Mouse (Mus musculus) hindbrain, embryonic 11.5 days (tissue): Measurements from ENCODE around the gene Cd19. TPM values are rescaled to one million over a fixed set of nuclear protein-coding genes. Genes with fewer than 3 reads are reported as not detected.

Source experiments
- ATAC-seq: fragments of 200-750 bp; cut with Nextera tagmentation; 2 replicates; pipeline ENCODE4 v1.8.0; 2017; ENCODE audit warnings: mild to moderate bottlenecking, moderate TSS enrichment, moderate library complexity; ENCODE audit not compliant: low FRiP score
- DNase-seq: peaks from one replicate; pipeline ENCODE4 v3.0.0-alpha.2; 2015; ENCODE audit warnings: low spot score
- H3K27ac ChIP-seq: fragments of 300-500 bp; sonication (generic); 2 replicates; pipeline ENCODE4 v1.5.1; 2014; ENCODE audit warnings: mild to moderate bottlenecking, low read depth, low read length
- H3K27me3 ChIP-seq: fragments of 300-500 bp; sonication (generic); 2 replicates; pipeline ENCODE4 v1.6.1; 2014; ENCODE audit warnings: mild to moderate bottlenecking, low read length, moderate library complexity, mixed read lengths; ENCODE audit not compliant: control insufficient read depth, insufficient read depth
- H3K36me3 ChIP-seq: fragments of 300-500 bp; sonication (generic); 2 replicates; pipeline ENCODE4 v1.6.1; 2014; ENCODE audit warnings: mild to moderate bottlenecking, low read length, moderate library complexity, mixed read lengths; ENCODE audit not compliant: control insufficient read depth, insufficient read depth
- H3K4me1 ChIP-seq: fragments of 300-500 bp; sonication (generic); replicated peaks from 2 replicates; pipeline ENCODE4 v1.6.1; 2014; ENCODE audit warnings: low read length, mixed read lengths; ENCODE audit not compliant: control insufficient read depth, insufficient read depth
- H3K4me2 ChIP-seq: fragments of 300-500 bp; sonication (generic); replicated peaks from 2 replicates; pipeline ENCODE4 v1.6.1; 2014; ENCODE audit warnings: mild to moderate bottlenecking, low read depth, low read length
- H3K4me3 ChIP-seq: fragments of 300-500 bp; sonication (generic); 2 replicates; pipeline ENCODE4 v1.5.1; 2014; ENCODE audit warnings: low read depth, low read length
- H3K9ac ChIP-seq: fragments of 300-500 bp; sonication (generic); 2 replicates; pipeline ENCODE4 v1.6.1; 2014; ENCODE audit warnings: low read depth, low read length
- H3K9me3 ChIP-seq: fragments of 300-500 bp; sonication (generic); 2 replicates; pipeline ENCODE4 v1.6.1; 2016; ENCODE audit warnings: low read length; ENCODE audit not compliant: control insufficient read depth
- WGBS: fragments of 180-500 bp; shearing (Covaris S2); extraction: QIAGEN DNeasy Blood & Tissue Kit; methylation state at CpG from one replicate; pipeline ENCODE4 v1.1.7; 2014; 5-methylcytosine and 5-hydroxymethylcytosine counted together
- polyA plus RNA-seq: library from polyadenylated mRNA; unstranded; fragments of >200 nt; fragmentation: Nextera tagmentation; extraction: Ambion mirVana; gene quantifications from 2 replicates; pipeline ENCODE4 v1.2.1, GENCODE M21; 2014

Cd19 gene
- polyA plus RNA-seq, 1 experiment from 2014 or later: not detected

DNA sequence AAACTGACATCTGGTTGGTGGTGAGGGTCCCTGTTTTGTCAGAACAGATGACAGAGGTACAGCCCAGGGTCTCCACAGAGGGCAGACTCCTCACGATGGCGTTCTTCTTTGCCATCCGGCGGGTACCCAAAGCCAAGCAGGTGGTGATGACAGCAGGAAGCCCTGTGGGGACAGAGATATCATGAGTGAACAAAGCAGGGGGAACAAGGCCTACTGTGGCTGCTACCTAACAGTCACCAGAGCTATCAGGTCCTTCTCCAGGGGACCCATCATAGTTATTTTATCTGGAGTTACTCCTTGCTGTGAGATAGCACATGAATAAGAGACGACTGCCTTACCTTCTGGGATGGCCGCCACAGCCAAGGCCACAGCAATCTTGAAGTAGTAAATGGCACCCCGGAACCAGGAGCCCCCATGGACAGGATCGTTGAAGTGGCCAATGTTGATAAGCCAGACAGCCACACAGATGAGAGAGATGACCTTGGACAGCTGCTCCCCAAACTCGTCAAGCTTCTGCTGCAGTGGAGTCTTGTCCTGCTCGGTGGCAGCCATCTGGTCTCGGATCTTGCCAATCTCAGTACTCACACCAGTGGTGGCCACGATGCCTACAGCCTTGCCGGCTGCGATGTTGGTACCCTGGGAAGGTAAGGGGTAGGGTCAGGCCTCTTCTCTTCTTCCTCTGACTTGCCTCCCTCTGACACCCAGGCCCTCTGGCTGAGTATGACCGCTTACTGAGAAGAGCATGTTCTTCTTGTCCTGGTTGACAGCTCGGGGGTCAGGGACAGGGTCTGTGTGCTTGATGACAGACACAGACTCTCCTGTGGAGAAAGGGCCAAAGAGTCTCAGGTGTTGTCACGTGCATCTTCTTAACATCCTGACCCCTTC, 41.9 kb upstream of the Cd19 start:
- DNase-seq: no peak
- H3K27ac ChIP-seq: no peak overlapping the region
- no peaks in the 10 kb centered on the region for H3K4me1 ChIP-seq
- no peak overlapping the region for H3K9ac ChIP-seq
- WGBS: 87% methylated on average over 17 of the region's 17 CpGs
- no peak overlapping the region for H3K4me3 ChIP-seq
- H3K27me3 ChIP-seq: no peaks in the 10 kb centered on the region
- H3K9me3 ChIP-seq: no peaks in the 10 kb centered on the region
- no peaks in the 10 kb centered on the region for H3K36me3 ChIP-seq
- no peak overlapping the region for H3K4me2 ChIP-seq
- ATAC-seq: no peak

DNA sequence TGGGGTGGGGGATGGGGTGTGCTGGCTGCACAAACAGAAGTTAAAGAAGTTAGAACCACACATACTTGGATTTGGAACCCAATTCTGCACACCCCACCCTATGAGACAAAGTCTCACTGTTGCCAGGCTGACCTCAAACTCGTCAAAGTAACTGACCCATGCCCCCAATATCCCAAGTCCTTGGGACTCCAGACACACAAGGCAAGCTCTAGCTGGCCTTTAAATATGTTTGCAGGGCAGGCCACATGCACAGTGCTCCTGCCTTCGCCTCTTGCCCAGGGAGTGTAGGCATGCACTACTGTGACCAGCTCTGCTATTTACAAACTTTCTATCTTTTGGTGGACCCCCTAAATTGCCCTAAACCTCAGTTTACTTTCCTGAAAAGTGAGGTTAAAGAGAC, 40.6 kb upstream of the Cd19 start:
- Histone ChIP-seq H3K4me2 (no peak overlapping the region), H3K4me3 (no peak overlapping the region), H3K27ac (no peak overlapping the region), H3K27me3 (no peaks in the 10 kb centered on the region), H3K4me1 (no peaks in the 10 kb centered on the region), H3K9ac (no peak overlapping the region), H3K9me3 (no peaks in the 10 kb centered on the region), H3K36me3 (no peaks in the 10 kb centered on the region)
- ATAC-seq (no peak), DNase-seq (no peak)
- WGBS: 77% methylated on average over 2 of the region's 2 CpGs

DNA sequence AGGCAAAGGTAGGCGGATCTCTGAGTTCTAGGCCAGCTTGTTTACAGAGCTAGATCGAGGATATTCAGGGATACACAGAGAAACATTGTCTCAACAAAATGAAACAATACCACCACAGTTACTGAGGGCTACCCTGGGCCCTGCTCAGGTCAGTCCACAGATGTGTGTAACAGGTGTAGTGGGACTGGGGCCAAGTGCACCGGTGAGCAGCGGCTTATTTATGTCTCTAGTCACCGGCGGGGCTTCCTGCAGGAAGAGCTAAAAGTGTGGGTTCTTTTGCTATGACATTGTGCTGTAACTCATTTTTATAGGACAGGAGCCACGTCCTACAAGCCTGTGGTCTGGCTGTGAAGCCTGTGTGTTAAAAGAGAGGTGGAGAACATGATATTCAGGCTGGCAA, 39.2 kb upstream of the Cd19 start:
- Histone ChIP-seq H3K27me3 (no peaks in the 10 kb centered on the region), H3K4me1 (no peaks in the 10 kb centered on the region), H3K36me3 (no peaks in the 10 kb centered on the region), H3K9me3 (no peaks in the 10 kb centered on the region), H3K4me3 (no peak overlapping the region), H3K9ac (no peak overlapping the region), H3K27ac (no peak overlapping the region), H3K4me2 (no peak overlapping the region)
- DNase-seq (no peak), ATAC-seq (no peak)
- 84% methylated on average over 7 of the region's 7 CpGs for WGBS

DNA sequence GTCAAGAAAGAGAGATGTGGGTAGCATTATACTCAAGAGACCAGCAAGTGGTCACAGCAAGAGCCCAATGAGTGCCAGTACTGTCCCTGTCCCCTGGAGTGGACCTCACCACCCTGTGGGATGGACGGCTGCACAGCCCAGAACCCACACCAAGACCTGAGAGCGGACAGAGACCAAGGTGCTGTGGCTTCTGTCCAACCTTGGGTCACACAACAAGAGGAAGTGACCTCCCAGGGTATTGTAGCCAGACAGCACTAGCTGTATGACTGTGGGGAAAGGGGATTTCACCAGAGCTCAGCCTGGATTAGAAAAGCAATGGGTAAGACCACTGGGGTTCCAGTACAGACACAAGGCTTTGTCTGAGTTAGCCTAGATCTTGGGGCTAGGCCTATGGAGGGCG, 37.6 kb upstream of the Cd19 start:
- Histone ChIP-seq H3K9me3 (no peaks in the 10 kb centered on the region), H3K36me3 (no peaks in the 10 kb centered on the region), H3K27me3 (no peaks in the 10 kb centered on the region), H3K9ac (no peak overlapping the region), H3K4me2 (no peak overlapping the region), H3K4me3 (no peak overlapping the region), H3K4me1 (no peaks in the 10 kb centered on the region), H3K27ac (no peak overlapping the region)
- 92% methylated on average over 3 of the region's 3 CpGs for WGBS
- ATAC-seq (no peak), DNase-seq (no peak)

DNA sequence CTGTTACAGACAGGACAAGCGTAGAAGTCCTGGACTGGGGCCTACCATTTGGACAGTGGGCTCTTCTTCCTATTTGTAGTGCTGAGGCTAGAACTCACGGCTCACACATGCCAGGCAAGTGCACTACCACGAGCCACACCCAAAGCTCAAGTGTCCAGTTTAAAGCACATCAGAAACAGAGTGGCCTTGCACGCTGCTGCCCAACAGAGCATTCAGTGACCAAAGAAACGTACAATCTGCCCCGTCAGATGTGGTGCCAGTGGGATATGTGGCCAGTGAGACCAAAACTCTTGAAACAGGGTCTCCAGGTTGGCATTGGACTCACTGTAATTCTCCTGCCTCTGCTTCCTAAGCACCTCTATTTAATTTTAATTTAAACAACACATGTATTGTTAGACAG, 36.0 kb upstream of the Cd19 start:
- no peaks in the 10 kb centered on the region for H3K4me1 ChIP-seq
- ATAC-seq: no peak
- WGBS: 86% methylated on average over 6 of the region's 6 CpGs

DNA sequence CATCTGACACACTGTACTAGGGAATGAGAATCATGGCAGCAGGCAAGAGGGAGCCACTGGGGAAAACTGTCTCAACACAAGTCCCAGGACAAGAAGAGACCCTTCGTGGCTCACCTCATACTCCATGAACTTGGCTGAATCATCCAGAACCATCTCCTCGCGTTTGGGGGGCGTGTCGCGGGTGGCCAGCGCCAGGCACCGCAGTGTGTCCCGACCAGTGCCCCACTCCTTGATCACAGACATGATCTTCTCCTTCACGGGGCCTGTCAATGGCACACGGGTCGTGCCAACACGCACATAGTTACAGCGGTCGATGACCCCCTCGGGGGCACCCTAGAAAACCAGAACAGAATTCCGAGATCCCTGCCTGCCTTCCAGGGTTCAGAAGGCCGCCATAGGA, 35.3 kb upstream of the Cd19 start:
- H3K27ac ChIP-seq: no peak overlapping the region
- H3K27me3 ChIP-seq: no peaks in the 10 kb centered on the region
- H3K36me3 ChIP-seq: no peaks in the 10 kb centered on the region
- DNase-seq (no peak), ATAC-seq (no peak)
- WGBS: 92% methylated on average over 18 of the region's 18 CpGs
- H3K9ac ChIP-seq: no peak overlapping the region
- no peak overlapping the region for H3K4me2 ChIP-seq
- H3K9me3 ChIP-seq: no peaks in the 10 kb centered on the region
- H3K4me3 ChIP-seq: no peak overlapping the region
- no peaks in the 10 kb centered on the region for H3K4me1 ChIP-seq

More for the DNA sequence above, 36.0 kb upstream of the Cd19 start:
- Histone ChIP-seq H3K9ac (no peak overlapping the region), H3K9me3 (no peaks in the 10 kb centered on the region), H3K36me3 (no peaks in the 10 kb centered on the region), H3K4me2 (no peak overlapping the region), H3K4me3 (no peak overlapping the region), H3K27me3 (no peaks in the 10 kb centered on the region), H3K27ac (no peak overlapping the region)
- DNase-seq: no peak

DNA sequence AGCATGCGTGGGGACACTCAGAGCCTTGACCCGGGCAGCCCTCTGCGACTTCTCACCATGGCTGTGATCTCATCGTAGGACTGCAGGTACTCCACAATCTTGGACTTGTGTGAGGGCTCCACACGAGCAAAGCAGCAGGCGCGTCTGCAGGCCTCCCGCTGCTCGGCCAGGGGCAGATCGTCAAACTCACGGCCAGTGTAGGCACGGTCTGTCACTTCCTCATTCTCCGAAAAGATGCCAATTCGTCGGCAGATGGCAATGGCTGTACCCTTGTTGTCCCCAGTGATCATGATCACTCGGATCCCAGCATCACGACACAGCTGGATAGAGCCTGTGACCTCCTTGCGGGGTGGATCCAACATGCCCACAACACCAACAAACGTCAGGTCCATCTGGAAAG, 33.8 kb upstream of the Cd19 start:
- no peak for DNase-seq
- Histone ChIP-seq H3K9me3 (no peaks in the 10 kb centered on the region), H3K4me2 (no peak overlapping the region), H3K9ac (no peak overlapping the region), H3K27me3 (no peaks in the 10 kb centered on the region), H3K4me3 (no peak overlapping the region), H3K27ac (no peak overlapping the region), H3K4me1 (no peaks in the 10 kb centered on the region), H3K36me3 (no peaks in the 10 kb centered on the region; the same call in 1 of the 2 replicates)
- WGBS: 93% methylated on average over 19 of the region's 19 CpGs
- ATAC-seq: no peak

DNA sequence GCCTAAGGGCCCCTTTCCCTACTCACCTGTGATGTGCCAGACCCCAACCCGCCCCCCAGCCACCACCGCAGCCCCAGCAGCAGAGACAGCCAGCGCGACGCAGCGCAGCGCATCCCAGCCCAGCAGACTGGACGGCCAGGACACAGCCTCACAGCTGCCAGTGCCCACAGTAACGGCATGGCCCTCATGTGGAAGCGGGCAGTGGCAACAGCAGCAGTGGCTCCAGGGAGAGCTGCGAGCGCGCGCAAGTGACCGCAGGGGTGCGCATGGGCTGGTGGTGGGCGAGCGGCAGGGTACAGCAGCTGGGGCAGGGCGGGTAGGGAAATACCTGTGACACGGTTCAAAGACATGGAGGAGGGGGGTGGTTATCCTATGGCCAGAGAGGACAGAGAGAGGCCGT, 31.5 kb upstream of the Cd19 start:
- 93% methylated on average over 21 of the region's 21 CpGs for WGBS
- no peak overlapping the region for H3K4me3 ChIP-seq
- no peak overlapping the region for H3K27ac ChIP-seq
- ATAC-seq (no peak), DNase-seq (no peak)
- H3K9ac ChIP-seq: no peak overlapping the region
- H3K4me1 ChIP-seq: no peaks in the 10 kb centered on the region
- no peaks in the 10 kb centered on the region for H3K9me3 ChIP-seq
- H3K36me3 ChIP-seq: no peaks in the 10 kb centered on the region; the same call in 1 of the 2 replicates
- H3K27me3 ChIP-seq: no peaks in the 10 kb centered on the region
- H3K4me2 ChIP-seq: no peak overlapping the region

DNA sequence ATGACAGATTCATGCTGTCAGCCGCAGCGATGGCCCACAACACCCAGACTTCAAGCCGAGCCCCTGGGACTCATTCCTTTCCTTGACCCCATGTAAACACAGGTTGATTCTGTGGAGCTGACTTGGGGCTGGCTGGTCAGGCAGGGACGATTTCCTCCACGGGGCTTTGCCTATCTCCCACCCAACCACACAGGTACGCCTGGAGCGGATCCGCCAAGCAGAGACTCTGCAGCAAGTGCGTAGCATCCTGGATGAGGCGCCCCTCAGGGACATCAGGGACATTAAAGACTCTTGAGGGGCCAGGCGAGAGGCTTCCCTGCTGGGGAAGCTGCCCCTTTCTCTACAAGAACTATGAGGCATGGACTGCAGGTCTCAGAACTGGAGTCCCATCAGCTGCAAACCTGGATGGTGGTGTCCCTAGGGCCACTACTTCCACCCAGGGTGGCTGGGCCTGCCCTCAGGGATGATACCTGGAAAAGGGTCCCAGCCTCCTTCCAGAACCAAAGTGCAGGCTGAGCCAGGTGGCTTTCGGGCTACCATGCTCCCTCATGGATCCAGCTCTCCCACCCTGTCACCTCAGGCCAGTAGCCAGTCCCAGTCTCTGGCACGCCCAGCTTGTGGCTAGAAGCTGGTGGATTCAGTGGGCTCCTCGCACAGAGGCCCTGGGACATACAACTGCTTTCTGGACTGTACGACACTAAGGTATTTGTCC, 30.6 kb upstream of the Cd19 start:
- DNase-seq: no peak
- WGBS: 93% methylated on average over 15 of the region's 15 CpGs
- H3K4me3 ChIP-seq: no peak overlapping the region
- no peak overlapping the region for H3K27ac ChIP-seq
- no peaks in the 10 kb centered on the region for H3K9me3 ChIP-seq
- H3K36me3 ChIP-seq: no peaks in the 10 kb centered on the region; the same call in 1 of the 2 replicates
- H3K4me2 ChIP-seq: no peak overlapping the region
- H3K9ac ChIP-seq: no peak overlapping the region
- no peaks in the 10 kb centered on the region for H3K27me3 ChIP-seq
- ATAC-seq: no peak
- no peaks in the 10 kb centered on the region for H3K4me1 ChIP-seq
